Mouse (Mus musculus) liver, embryonic 11.5 days (tissue): ENCODE results near the gene Zfp212. TPM values are rescaled to one million over a fixed set of nuclear protein-coding genes. Genes with fewer than 3 reads are reported as not detected.

ENCODE experiments used
- polyA plus RNA-seq: library from polyadenylated mRNA; unstranded; fragments of >200 nt; fragmentation: Nextera tagmentation; extraction: Ambion mirVana; gene quantifications from 2 replicates; pipeline ENCODE4 v1.2.1, GENCODE M21; 2014

The Zfp212 gene
- polyA plus RNA-seq, 1 experiment from 2014 or later: 9.5 TPM

Other genes with a start within 250 kb of the Zfp212 start
- gene Pdia4, start 107.0 kb upstream of the Zfp212 start, polyA plus RNA-seq: 233 and 252 TPM in 2 replicates
- gene Zfp786, start 89.6 kb upstream of the Zfp212 start, polyA plus RNA-seq: 0.90 and 1.3 TPM in 2 replicates
- 5.6 and 5.8 TPM in 2 replicates for gene Zfp398, start 84.8 kb upstream of the Zfp212 start, polyA plus RNA-seq
- gene Zfp282, start 43.3 kb upstream of the Zfp212 start, polyA plus RNA-seq: 8.3 and 8.8 TPM in 2 replicates
- gene Zfp956, start 32.9 kb downstream of the Zfp212 start, polyA plus RNA-seq: 6.0 and 9.4 TPM in 2 replicates
- 7.4 and 8.6 TPM in 2 replicates for gene Zfp777, start 128.4 kb downstream of the Zfp212 start, polyA plus RNA-seq
- 11.5 and 14.5 TPM in 2 replicates for gene Zfp746, start 166.1 kb downstream of the Zfp212 start, polyA plus RNA-seq